Mouse (Mus musculus) brain, embryonic 14.5 days (tissue): ENCODE measurements at regions not wholly inside any gene's neighbourhood (a gene's known extent, or its start where the extent isn't known, plus 50 kb on each side); places are given as distances from the start of the nearest gene placed in this dataset.

Experiments used
- DNase-seq: peaks from one replicate; pipeline ENCODE4 v3.0.0-alpha.2; 2011; ENCODE audit warnings: low read depth
- CTCF ChIP-seq: fragments of 200-500 bp; IDR thresholded peaks from 2 replicates; pipeline ENCODE4 v1.5.1; 2012; ENCODE audit warnings: inconsistent platforms, mild to moderate bottlenecking, moderate library complexity, borderline replicate concordance; ENCODE audit not compliant: insufficient read depth, insufficient read length; ENCODE audit errors: extremely low read depth
- POLR2A ChIP-seq: fragments of 200-500 bp; IDR thresholded peaks from 2 replicates; pipeline ENCODE4 v1.6.1; 2012; ENCODE audit warnings: mild to moderate bottlenecking, inconsistent platforms, borderline replicate concordance; ENCODE audit not compliant: poor library complexity, insufficient read depth, insufficient read length, severe bottlenecking; ENCODE audit errors: extremely low read depth

GRCm38 (mm10) chr4:153082166-153082565, 400.4 kb downstream of the Ajap1 start:
- TF ChIP-seq CTCF (no peak), POLR2A (no peak)
- peak; percentile 50 for DNase-seq

- DNase-seq: no peak
- TF ChIP-seq POLR2A (no peak), CTCF (no peak)
Measured at GRCm38 (mm10) chr4:153074590-153074989, 408.0 kb downstream of the Ajap1 start.

GRCm38 (mm10) chr4:153070190-153070745, 412.3 kb downstream of the Ajap1 start:
- TF ChIP-seq POLR2A: no peak
- TF ChIP-seq CTCF: no peak
- peak; percentile 66 for DNase-seq

- DNase-seq: no peak
- no peak for TF ChIP-seq CTCF
- TF ChIP-seq POLR2A: no peak
Measured at GRCm38 (mm10) chr4:153068484-153069033, 414.1 kb downstream of the Ajap1 start.

GRCm38 (mm10) chr4:153064021-153064605, 418.5 kb downstream of the Ajap1 start:
- peak; percentile 70 for DNase-seq
- TF ChIP-seq CTCF (no peak), POLR2A (no peak)

- no peak for DNase-seq
- TF ChIP-seq POLR2A (no peak), CTCF (no peak)
Measured at GRCm38 (mm10) chr4:153063402-153063801, 419.2 kb downstream of the Ajap1 start.

- TF ChIP-seq CTCF (peak; percentile 29; the same call in 1 of the 2 replicates), POLR2A (no peak)
- peak; percentile 63 for DNase-seq
Measured at GRCm38 (mm10) chr4:153058152-153058551, 424.5 kb downstream of the Ajap1 start.

- no peak for DNase-seq
- TF ChIP-seq CTCF: no peak
Measured at GRCm38 (mm10) chr4:153023711-153024110, 458.9 kb downstream of the Ajap1 start.

- TF ChIP-seq CTCF (no peak), POLR2A (no peak)
- no peak for DNase-seq
Measured at GRCm38 (mm10) chr4:153019211-153019610, 463.4 kb downstream of the Ajap1 start.

- DNase-seq: peak; percentile 85
- TF ChIP-seq POLR2A: 0 out of 2 replicates have a peak, but pooled peaks have one; percentile 2
- TF ChIP-seq CTCF: no peak
Measured at GRCm38 (mm10) chr4:153018138-153018921, 464.3 kb downstream of the Ajap1 start.

GRCm38 (mm10) chr4:153017816-153018137, 464.8 kb downstream of the Ajap1 start:
- DNase-seq: no peak
- no peak for TF ChIP-seq POLR2A
- TF ChIP-seq CTCF: no peak
